Mouse (Mus musculus) myocyte (in vitro differentiated cells): ENCODE measurements around the gene Nfya.

ENCODE experiments used
- CEBPB ChIP-seq: IDR thresholded peaks from 2 replicates; pipeline ENCODE4 v1.6.1; 2011; ENCODE audit warnings: mild to moderate bottlenecking, moderate library complexity; ENCODE audit not compliant: poor library complexity, insufficient read depth, severe bottlenecking
- E2F4 ChIP-seq: IDR thresholded peaks from one replicate; pipeline ENCODE4 v1.6.1; 2011; ENCODE audit warnings: mild to moderate bottlenecking, control low read depth, moderate library complexity; ENCODE audit not compliant: insufficient read depth
- MAX ChIP-seq: IDR thresholded peaks from one replicate; pipeline ENCODE4 v1.6.1; 2011; ENCODE audit warnings: low read depth, mild to moderate bottlenecking, control low read depth
- POLR2A ChIP-seq: IDR thresholded peaks from one replicate; pipeline ENCODE4 v1.6.1; 2011; ENCODE audit warnings: low read depth, mild to moderate bottlenecking, control low read depth, moderate library complexity; ENCODE audit not compliant: insufficient read length
- REST ChIP-seq: IDR thresholded peaks from one replicate; pipeline ENCODE4 v1.6.1; 2011; ENCODE audit warnings: mild to moderate bottlenecking, control low read depth, moderate library complexity; ENCODE audit not compliant: insufficient read depth, insufficient read length
- SRF ChIP-seq: IDR thresholded peaks from one replicate; pipeline ENCODE4 v1.6.1; 2011; ENCODE audit warnings: low read depth; ENCODE audit not compliant: control insufficient read depth, insufficient read length
- TCF12 ChIP-seq: IDR thresholded peaks from one replicate; pipeline ENCODE4 v1.6.1; 2011; ENCODE audit warnings: mild to moderate bottlenecking, control low read depth; ENCODE audit not compliant: poor library complexity, insufficient read depth, severe bottlenecking

DNA sequence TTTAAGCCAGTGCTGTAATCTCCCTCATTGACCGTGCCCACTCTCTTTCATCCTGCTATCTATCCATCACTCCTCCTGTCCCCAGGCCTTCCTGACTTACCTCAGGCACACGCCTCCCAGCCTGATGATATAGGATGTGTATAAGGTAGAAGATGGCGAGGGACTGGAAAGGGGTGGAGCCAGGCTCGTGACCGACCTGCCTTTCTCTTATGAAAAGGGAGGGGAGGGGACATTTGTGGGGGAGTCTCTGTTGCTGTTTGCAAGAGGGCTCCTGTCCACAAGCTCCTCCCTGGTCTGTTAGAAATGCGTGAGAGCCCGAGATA, 41.6 kb upstream of the Nfya start, which contains the start of gene Tspo2:
- TF ChIP-seq POLR2A (no peak), E2F4 (no peak), MAX (no peak), REST (no peak), SRF (no peak), TCF12 (no peak), CEBPB (no peak)
